Mouse (Mus musculus): ENCODE measurements at regions not wholly inside any gene's neighbourhood (a gene's known extent, or its start where the extent isn't known, plus 50 kb on each side); places are given as distances from the start of the nearest gene placed in this dataset.

- no peak for TF ChIP-seq POLR2A (IDR thresholded peaks at IDR 0.05; ENCODE audit: low read depth, low read length)
- no peak for TF ChIP-seq CTCF (IDR thresholded peaks at IDR 0.05; ENCODE audit: borderline replicate concordance, insufficient read depth, low read length)
Measured at GRCm38 (mm10) chr12:35681864-35682449, 147.1 kb upstream of the Ahr start.

Measured in embryonic fibroblast, embryonic 13.5 days (primary cell).